Mouse (Mus musculus): Measurements from ENCODE around the gene Oxct2a. TPM values are rescaled to one million over a fixed set of nuclear protein-coding genes. Genes with fewer than 3 reads are reported as not detected.
A peak's percentile ranks its signal among the peaks of the same experiment; 100 is the strongest.

The Oxct2a gene
- total and polyA plus RNA-seq, 3 experiments = 0.04 TPM; not detected in 2

- Histone ChIP-seq H3K79me2 (ENCODE audit: control insufficient read depth, insufficient read depth, low read length, poor library complexity) (no peaks in the 10 kb centered on the region), H3K9me3 (replicated peaks; ENCODE audit: insufficient read depth, low read length) (no peaks in the 10 kb centered on the region), H3K36me3 (ENCODE audit: control insufficient read depth in 1 of 2, insufficient read depth in 2 of 2, low read length in 2 of 2) (peaks cover 0 to 2% of the 10 kb centered on the region in 2 experiments; a peak in 2 of 4 replicates), H3K4me3 (ENCODE audit: control insufficient read depth in 1 of 2, insufficient read depth in 1 of 2, low read depth in 2 of 2, low read length in 2 of 2) (no peak overlapping the region), H3K27ac (ENCODE audit: control insufficient read depth, low read depth, low read length) (no peak overlapping the region), H3K27me3 (ENCODE audit: control insufficient read depth in 1 of 2, insufficient read depth in 2 of 2, low read length in 2 of 2) (no peaks in the 10 kb centered on the region), H3K4me1 (ENCODE audit: control insufficient read depth in 1 of 2, insufficient read depth in 2 of 2, low read length in 2 of 2) (0 out of 4 replicates have a peak, but pooled peaks cover 0 to 4% of the 10 kb centered on the region in 2 experiments), H3K9ac (ENCODE audit: control insufficient read depth, low read depth, low read length, poor library complexity, severe bottlenecking) (no peak overlapping the region)
- peak; percentile 52 for TF ChIP-seq ZC3H11A (IDR thresholded peaks at IDR 0.05; ENCODE audit: low read depth, low read length)
- no peak for TF ChIP-seq TAL1 (IDR thresholded peaks at IDR 0.05; ENCODE audit: low read length)
- TF ChIP-seq CTCF (IDR thresholded peaks at IDR 0.05 in 2 of 3, conservative IDR thresholded peaks at IDR 0.05 in 1 of 3; ENCODE audit: control insufficient read depth in 1 of 3, insufficient read depth in 1 of 3, low read depth in 2 of 3, low read length in 3 of 3, poor library complexity in 1 of 3, severe bottlenecking in 1 of 3) = peak; percentile 43 to 88 (median 81); a peak in 5 of 6 replicates
- no peak for TF ChIP-seq MAX (IDR thresholded peaks at IDR 0.05; ENCODE audit: low read length)
- no peak for TF ChIP-seq MAZ (IDR thresholded peaks at IDR 0.05; ENCODE audit: low read depth, low read length)
- TF ChIP-seq HCFC1 (IDR thresholded peaks at IDR 0.05; ENCODE audit: low read depth, low read length) = no peak
- TF ChIP-seq E2F4 (IDR thresholded peaks at IDR 0.05; ENCODE audit: borderline replicate concordance, low read depth, low read length) = no peak
- TF ChIP-seq NELFE (IDR thresholded peaks at IDR 0.05; ENCODE audit: low read depth, low read length) = no peak
- TF ChIP-seq RAD21 (IDR thresholded peaks at IDR 0.05; ENCODE audit: low read depth, low read length) = peak; percentile 79
- TF ChIP-seq USF2 (IDR thresholded peaks at IDR 0.05; ENCODE audit: borderline replicate concordance in 1 of 2, insufficient read depth in 1 of 2, low read depth in 1 of 2, low read length in 2 of 2) = no peak
- TF ChIP-seq CHD1 (IDR thresholded peaks at IDR 0.05; ENCODE audit: low read depth, low read length) = no peak
- peak; percentile 58 for TF ChIP-seq SMC3 (IDR thresholded peaks at IDR 0.05; ENCODE audit: low read depth, low read length)
- no peak for TF ChIP-seq GATA1 (IDR thresholded peaks at IDR 0.05; ENCODE audit: low read depth, low read length)
- no peak for TF ChIP-seq MAFK (IDR thresholded peaks at IDR 0.05; ENCODE audit: borderline replicate concordance, low read depth, low read length)
- no peak for TF ChIP-seq BHLHE40 (IDR thresholded peaks at IDR 0.05; ENCODE audit: borderline replicate concordance, low read depth, low read length)
- no peak for TF ChIP-seq MEF2A (IDR thresholded peaks at IDR 0.05; ENCODE audit: extremely low read depth, insufficient replicate concordance, low read depth, low read length, poor library complexity, severe bottlenecking)
- no peak for TF ChIP-seq ZKSCAN1 (IDR thresholded peaks at IDR 0.05; ENCODE audit: low read depth, low read length)
- TF ChIP-seq TCF12 (IDR thresholded peaks at IDR 0.05; ENCODE audit: low read depth, low read length) = no peak
- no peak for TF ChIP-seq NRF1 (IDR thresholded peaks at IDR 0.05; ENCODE audit: insufficient read depth, low read depth, low read length, poor library complexity, severe bottlenecking)
- peak; percentile 67 for DNase-seq (ENCODE audit: low read depth, low spot score)
Observed at GRCm38 (mm10) chr4:123305789-123306188, 17.6 kb downstream of the Oxct2a start.
